Mouse (Mus musculus) forebrain, embryonic 15.5 days (tissue): ENCODE results near the gene Olfr169. TPM values are rescaled to one million over a fixed set of nuclear protein-coding genes. Genes with fewer than 3 reads are reported as not detected.
"Not testable (repeated sequence)": the region's sequence is repeated elsewhere in the genome, so short reads cannot be mapped to it uniquely, and the experiment has no call there.

ENCODE experiments used
- ATAC-seq: fragments of 200-750 bp; cut with Nextera tagmentation; replicated peaks from 2 replicates; pipeline ENCODE4 v1.8.0; 2017; ENCODE audit warnings: mild to moderate bottlenecking, moderate TSS enrichment, moderate library complexity
- H3K27ac ChIP-seq: fragments of 300-500 bp; sonication (generic); replicated peaks from 2 replicates; pipeline ENCODE4 v1.5.1; 2015; ENCODE audit warnings: mild to moderate bottlenecking, inconsistent platforms
- H3K27me3 ChIP-seq: fragments of 300-500 bp; sonication (generic); 2 replicates; pipeline ENCODE4 v1.6.1; 2015; ENCODE audit warnings: inconsistent platforms
- H3K36me3 ChIP-seq: fragments of 300-500 bp; sonication (generic); 2 replicates; pipeline ENCODE4 v1.6.1; 2015; ENCODE audit warnings: mild to moderate bottlenecking, inconsistent platforms
- H3K4me1 ChIP-seq: fragments of 300-500 bp; sonication (generic); 2 replicates; pipeline ENCODE4 v1.6.1; 2015; ENCODE audit warnings: inconsistent platforms
- H3K4me2 ChIP-seq: fragments of 300-500 bp; sonication (generic); replicated peaks from 2 replicates; pipeline ENCODE4 v1.6.1; 2015; ENCODE audit warnings: mild to moderate bottlenecking, inconsistent platforms
- H3K4me3 ChIP-seq: fragments of 300-500 bp; sonication (generic); 2 replicates; pipeline ENCODE4 v1.5.1; 2015; ENCODE audit warnings: mild to moderate bottlenecking, inconsistent platforms
- H3K9ac ChIP-seq: fragments of 300-500 bp; sonication (generic); replicated peaks from 2 replicates; pipeline ENCODE4 v1.6.1; 2015; ENCODE audit warnings: mild to moderate bottlenecking, inconsistent platforms
- H3K9me3 ChIP-seq: fragments of 300-500 bp; sonication (generic); 2 replicates; pipeline ENCODE4 v1.6.1; 2016; ENCODE audit warnings: inconsistent platforms
- WGBS: fragments of 180-500 bp; shearing (Covaris S2); methylation state at CpG from one replicate; pipeline ENCODE4 v1.1.7; 2015; ENCODE audit warnings: mixed read lengths; 5-methylcytosine and 5-hydroxymethylcytosine counted together
- polyA plus RNA-seq: library from polyadenylated mRNA; unstranded; fragments of >200 nt; fragmentation: Nextera tagmentation; extraction: Ambion mirVana; gene quantifications from 2 replicates; pipeline ENCODE4 v1.2.1, GENCODE M21; 2015

Gene Olfr169
- polyA plus RNA-seq: not detected in 2 replicates

GRCm38 (mm10) chr16:19571709-19572108 lies at the start of gene Olfr169:
Gene Olfr169 (minus strand): TSS chr16:19571809.
- H3K9ac ChIP-seq, H3K27ac ChIP-seq, H3K27me3 ChIP-seq, H3K4me3 ChIP-seq, H3K9me3 ChIP-seq, H3K4me2 ChIP-seq, H3K36me3 ChIP-seq, H3K4me1 ChIP-seq, ATAC-seq: not testable (repeated sequence)
- WGBS: 96% methylated on average over 2 of the region's 2 CpGs

GRCm38 (mm10) chr16:19611782-19612181 lies 40.2 kb upstream of the Olfr169 start, which contains the start of gene Olfr170:
Gene Olfr170 (minus strand): TSS chr16:19611882.
- not testable (repeated sequence) for H3K9me3 ChIP-seq, ATAC-seq, H3K4me1 ChIP-seq, H3K9ac ChIP-seq, H3K4me2 ChIP-seq, H3K27me3 ChIP-seq, H3K4me3 ChIP-seq, H3K27ac ChIP-seq, H3K36me3 ChIP-seq
- WGBS: 83% methylated on average over 2 of the region's 2 CpGs

GRCm38 (mm10) chr16:19603166-19603565 lies 31.6 kb upstream of the Olfr169 start:
- H3K9me3 ChIP-seq: no peaks in the 10 kb centered on the region
- no peak for ATAC-seq
- H3K4me1 ChIP-seq: no peaks in the 10 kb centered on the region
- H3K4me3 ChIP-seq: no peak overlapping the region
- H3K9ac ChIP-seq: no peak overlapping the region
- WGBS: 61% methylated on average over 2 of the region's 2 CpGs
- H3K36me3 ChIP-seq: no peaks in the 10 kb centered on the region
- H3K27me3 ChIP-seq: no peaks in the 10 kb centered on the region
- H3K4me2 ChIP-seq: no peak overlapping the region
- no peak overlapping the region for H3K27ac ChIP-seq

GRCm38 (mm10) chr16:19553429-19553828 lies 18.2 kb downstream of the Olfr169 start:
- H3K9me3 ChIP-seq, ATAC-seq, H3K36me3 ChIP-seq, H3K9ac ChIP-seq, H3K27me3 ChIP-seq, H3K4me3 ChIP-seq, H3K27ac ChIP-seq, H3K4me1 ChIP-seq, H3K4me2 ChIP-seq: not testable (repeated sequence)
- WGBS: 86% methylated on average over 7 of the region's 7 CpGs

GRCm38 (mm10) chr16:19552246-19552645 lies 19.4 kb downstream of the Olfr169 start:
- ATAC-seq, H3K36me3 ChIP-seq, H3K9ac ChIP-seq, H3K27ac ChIP-seq, H3K4me1 ChIP-seq, H3K27me3 ChIP-seq, H3K9me3 ChIP-seq, H3K4me3 ChIP-seq, H3K4me2 ChIP-seq: not testable (repeated sequence)
- WGBS: 95% methylated on average over 3 of the region's 3 CpGs

- no peak within 1 kb of the TSS for H3K4me3 ChIP-seq
- H3K9me3 ChIP-seq: no peaks in the 10 kb centered on the region
- no peak within 1 kb of the TSS for H3K4me2 ChIP-seq
- no peaks in the 10 kb centered on the region for H3K4me1 ChIP-seq
- no peaks in the 10 kb centered on the region for H3K27me3 ChIP-seq
- ATAC-seq: no peak
- H3K36me3 ChIP-seq: no peaks in the 10 kb centered on the region
- H3K9ac ChIP-seq: no peak within 1 kb of the TSS
- H3K27ac ChIP-seq: no peak within 1 kb of the TSS
Observed at GRCm38 (mm10) chr16:19535455-19535854, 36.2 kb downstream of the Olfr169 start, which contains the start of gene Olfr168. Gene Olfr168 (minus strand): TSS chr16:19535555.

GRCm38 (mm10) chr16:19522166-19522565 lies 49.4 kb downstream of the Olfr169 start, which contains the start of gene Olfr167:
Gene Olfr167 (minus strand): TSS chr16:19522266.
- 80% methylated on average over 2 of the region's 2 CpGs for WGBS

More at GRCm38 (mm10) chr16:19522166-19522565, 49.4 kb downstream of the Olfr169 start, which contains the start of gene Olfr167:
- no peak for ATAC-seq
- Histone ChIP-seq H3K4me3 (no peak within 1 kb of the TSS), H3K9me3 (no peaks in the 10 kb centered on the region), H3K27me3 (no peaks in the 10 kb centered on the region), H3K27ac (no peak within 1 kb of the TSS), H3K36me3 (no peaks in the 10 kb centered on the region), H3K9ac (no peak within 1 kb of the TSS), H3K4me1 (no peaks in the 10 kb centered on the region), H3K4me2 (no peak within 1 kb of the TSS)

Other genes starting within 250 kb of the Olfr169 start
- gene Olfr165, start 148.7 kb downstream of the Olfr169 start, polyA plus RNA-seq: not detected in 2 replicates
- gene Olfr166, start 88.1 kb downstream of the Olfr169 start, polyA plus RNA-seq: not detected in 2 replicates
- not detected in 2 replicates for gene Olfr167, start 49.5 kb downstream of the Olfr169 start, polyA plus RNA-seq
- gene Olfr168, start 36.3 kb downstream of the Olfr169 start, polyA plus RNA-seq: not detected in 2 replicates
- not detected in 2 replicates for gene Olfr170, start 40.1 kb upstream of the Olfr169 start, polyA plus RNA-seq
- gene Olfr171, start 58.1 kb upstream of the Olfr169 start, polyA plus RNA-seq: not detected in 2 replicates
- not detected in 2 replicates for gene Lamp3, start 134.6 kb upstream of the Olfr169 start, polyA plus RNA-seq
- 50.4 and 50.7 TPM in 2 replicates for gene B3gnt5, start 188.4 kb upstream of the Olfr169 start, polyA plus RNA-seq